Mouse (Mus musculus) midbrain, embryonic 11.5 days (tissue): Measurements from ENCODE around the gene Cwc25. TPM values are rescaled to one million over a fixed set of nuclear protein-coding genes. Genes with fewer than 3 reads are reported as not detected.

Source experiments
- ATAC-seq: fragments of 200-750 bp; cut with Nextera tagmentation; 2 replicates; pipeline ENCODE4 v1.8.0; 2017; ENCODE audit warnings: moderate TSS enrichment, moderate library complexity; ENCODE audit not compliant: low FRiP score
- DNase-seq: peaks from one replicate; pipeline ENCODE4 v3.0.0; 2015; ENCODE audit warnings: low spot score; ENCODE audit errors: missing footprints
- H3K27ac ChIP-seq: fragments of 300-500 bp; sonication (generic); 2 replicates; pipeline ENCODE4 v1.5.1; 2014; ENCODE audit warnings: low read depth, low read length
- H3K27me3 ChIP-seq: fragments of 300-500 bp; sonication (generic); 2 replicates; pipeline ENCODE4 v1.6.1; 2014; ENCODE audit warnings: mild to moderate bottlenecking, low read length, moderate library complexity, mixed read lengths; ENCODE audit not compliant: control insufficient read depth, insufficient read depth
- H3K36me3 ChIP-seq: fragments of 300-500 bp; sonication (generic); 2 replicates; pipeline ENCODE4 v1.6.1; 2014; ENCODE audit warnings: mild to moderate bottlenecking, low read length, moderate library complexity, mixed read lengths; ENCODE audit not compliant: control insufficient read depth, insufficient read depth
- H3K4me1 ChIP-seq: fragments of 300-500 bp; sonication (generic); 2 replicates; pipeline ENCODE4 v1.6.1; 2014; ENCODE audit warnings: low read length; ENCODE audit not compliant: control insufficient read depth, insufficient read depth
- H3K4me2 ChIP-seq: fragments of 300-500 bp; sonication (generic); 2 replicates; pipeline ENCODE4 v1.6.1; 2014; ENCODE audit warnings: mild to moderate bottlenecking, moderate library complexity
- H3K4me3 ChIP-seq: fragments of 300-500 bp; sonication (generic); 2 replicates; pipeline ENCODE4 v1.5.1; 2014; ENCODE audit warnings: low read depth, low read length
- H3K9ac ChIP-seq: fragments of 300-500 bp; sonication (generic); 2 replicates; pipeline ENCODE4 v1.6.1; 2014; ENCODE audit warnings: low read length
- H3K9me3 ChIP-seq: fragments of 300-500 bp; sonication (generic); 2 replicates; pipeline ENCODE4 v1.6.1; 2016; ENCODE audit warnings: low read length; ENCODE audit not compliant: control insufficient read depth
- WGBS: fragments of 180-500 bp; shearing (Covaris S2); extraction: QIAGEN DNeasy Blood & Tissue Kit; methylation state at CpG from one replicate; pipeline ENCODE4 v1.1.7; 2014; 5-methylcytosine and 5-hydroxymethylcytosine counted together
- polyA plus RNA-seq: library from polyadenylated mRNA; unstranded; fragments of >200 nt; fragmentation: Nextera tagmentation; extraction: Ambion mirVana; gene quantifications from 2 replicates; pipeline ENCODE4 v1.2.1, GENCODE M21; 2014

The Cwc25 gene
- polyA plus RNA-seq, 1 experiment from 2014 or later, result 12.6 TPM

DNA sequence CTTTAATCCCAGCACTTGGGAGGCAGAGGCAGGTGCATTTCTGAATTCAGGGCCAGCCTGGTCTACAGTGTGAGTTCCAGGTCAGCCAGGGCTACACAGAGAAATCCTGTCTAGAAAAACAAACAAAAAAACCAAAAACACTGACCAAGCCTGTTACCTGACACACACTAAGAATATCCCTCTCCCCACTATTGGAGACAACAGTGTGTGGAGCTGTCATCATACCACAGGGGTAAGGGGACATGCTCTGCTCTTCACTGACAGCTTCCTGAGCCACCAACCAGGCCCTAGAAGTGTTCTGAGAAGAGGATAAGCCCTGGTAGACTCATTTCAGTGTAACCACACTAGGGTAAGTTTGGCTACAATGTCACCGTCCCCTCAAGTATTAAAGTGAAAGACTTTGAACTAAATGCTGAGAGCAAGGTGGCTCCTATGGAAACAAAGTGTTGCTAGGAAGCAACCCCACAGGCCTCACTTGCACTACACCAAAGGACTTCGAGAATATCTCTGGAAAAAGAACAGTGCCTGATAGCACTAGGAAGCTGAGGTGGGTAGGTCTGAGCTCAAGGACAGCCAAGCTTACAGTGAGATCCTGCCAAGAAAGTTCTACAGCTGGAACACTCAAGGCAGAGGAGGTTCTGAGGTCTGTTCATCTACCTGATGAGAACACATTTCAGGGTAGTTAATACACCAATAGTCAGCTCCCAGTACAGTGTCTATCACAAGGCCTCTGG is 13.8 kb upstream of the Cwc25 start:
- Histone ChIP-seq H3K27me3 (no peaks in the 10 kb centered on the region), H3K4me2 (peak overlapping the region; percentile 83; the same call in 1 of the 2 replicates), H3K9ac (no peak overlapping the region), H3K4me1 (peaks cover 8% of the 10 kb centered on the region), H3K36me3 (peaks cover 22% of the 10 kb centered on the region), H3K27ac (no peak overlapping the region), H3K9me3 (no peaks in the 10 kb centered on the region), H3K4me3 (0 out of 2 replicates have a peak overlapping the region, but pooled peaks have one; percentile 99)
- ATAC-seq, result no peak
- peak; percentile 76 for DNase-seq
- 84% methylated on average over 2 of the region's 2 CpGs for WGBS

DNA sequence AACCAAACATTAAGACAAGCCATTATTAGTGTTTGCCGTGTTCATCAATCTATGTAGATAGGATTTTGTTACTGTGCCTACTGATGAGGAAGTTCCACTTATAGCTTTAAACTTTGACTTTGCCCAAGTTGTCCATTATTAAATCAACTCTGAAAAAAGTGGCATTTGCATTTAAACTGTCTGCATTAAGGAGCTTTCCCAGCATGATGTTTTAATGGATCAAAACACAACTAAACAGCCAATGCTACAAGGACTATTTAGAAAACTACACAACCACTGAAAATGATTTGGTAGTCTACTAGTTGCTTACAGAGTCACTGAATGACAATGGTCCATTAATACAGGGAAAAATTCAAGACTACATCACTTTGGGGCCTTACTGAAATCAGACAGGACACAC is 12.6 kb upstream of the Cwc25 start:
- no peaks in the 10 kb centered on the region for H3K9me3 ChIP-seq
- no peaks in the 10 kb centered on the region for H3K27me3 ChIP-seq
- no peak overlapping the region for H3K4me3 ChIP-seq
- H3K4me2 ChIP-seq, result no peak overlapping the region
- DNase-seq (no peak), ATAC-seq (no peak)
- no peak overlapping the region for H3K27ac ChIP-seq
- H3K4me1 ChIP-seq, result peaks cover 8% of the 10 kb centered on the region
- peaks cover 22% of the 10 kb centered on the region for H3K36me3 ChIP-seq
- 100% methylated on average over 1 of the region's 1 CpGs for WGBS
- no peak overlapping the region for H3K9ac ChIP-seq

DNA sequence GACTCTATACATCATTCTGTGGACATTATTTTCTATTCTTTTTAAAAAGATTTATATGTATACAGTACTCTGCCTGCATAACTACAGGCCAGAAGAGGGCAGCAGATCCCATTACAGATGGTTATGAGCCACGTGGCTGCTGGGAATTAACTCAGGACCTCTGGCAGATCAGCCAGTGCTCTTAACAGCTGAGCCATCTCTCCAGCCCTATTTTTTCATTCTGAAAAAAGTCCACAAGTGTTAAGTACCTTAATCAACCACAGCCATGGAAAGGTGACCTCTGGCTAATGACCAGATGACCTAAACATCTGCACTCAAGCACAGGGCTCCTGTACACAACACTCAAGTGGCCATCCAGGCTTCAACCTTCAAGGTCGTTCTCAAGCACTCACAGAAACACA is 10.8 kb upstream of the Cwc25 start:
- no peak overlapping the region for H3K9ac ChIP-seq
- H3K36me3 ChIP-seq, result peaks cover 22% of the 10 kb centered on the region
- H3K27ac ChIP-seq, result no peak overlapping the region
- H3K4me3 ChIP-seq, result no peak overlapping the region
- H3K4me1 ChIP-seq, result peaks cover 8% of the 10 kb centered on the region
- DNase-seq (peak; percentile 81), ATAC-seq (no peak)
- no peaks in the 10 kb centered on the region for H3K27me3 ChIP-seq
- no peak overlapping the region for H3K4me2 ChIP-seq
- no peaks in the 10 kb centered on the region for H3K9me3 ChIP-seq
- 52% methylated on average over 2 of the region's 2 CpGs for WGBS

DNA sequence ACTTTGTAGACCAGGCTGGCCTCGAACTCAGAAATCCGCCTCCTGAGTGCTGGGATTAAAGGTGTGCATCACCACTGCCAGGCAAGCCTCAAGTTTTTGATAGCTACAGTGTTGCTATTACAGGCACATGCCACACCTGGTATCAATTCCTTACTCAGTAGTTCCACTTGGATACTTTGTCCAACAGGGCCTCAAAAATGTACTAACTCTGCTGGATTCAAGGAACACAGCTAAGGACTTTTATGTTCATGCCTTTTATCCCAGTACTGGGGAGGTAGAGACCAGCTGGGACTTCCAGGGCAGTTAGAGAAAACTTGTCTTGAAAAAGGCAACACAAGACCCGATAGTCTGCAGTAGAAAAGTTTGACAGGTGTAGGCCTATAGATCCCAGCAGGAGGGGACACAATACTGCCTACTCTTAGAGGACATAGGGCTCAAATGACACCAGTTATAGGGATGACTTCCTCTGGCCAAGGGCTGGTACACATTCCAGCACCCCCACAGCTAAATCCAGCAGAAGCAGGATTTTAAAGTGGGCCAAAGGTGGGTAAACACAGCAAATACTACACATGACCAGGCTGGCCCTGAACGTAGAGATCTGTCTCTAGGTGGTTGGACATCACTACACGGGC is 10.3 kb upstream of the Cwc25 start:
- 62% methylated on average over 5 of the region's 5 CpGs for whole genome bisulfite sequencing
- peak; percentile 86 for DNase-seq

DNA sequence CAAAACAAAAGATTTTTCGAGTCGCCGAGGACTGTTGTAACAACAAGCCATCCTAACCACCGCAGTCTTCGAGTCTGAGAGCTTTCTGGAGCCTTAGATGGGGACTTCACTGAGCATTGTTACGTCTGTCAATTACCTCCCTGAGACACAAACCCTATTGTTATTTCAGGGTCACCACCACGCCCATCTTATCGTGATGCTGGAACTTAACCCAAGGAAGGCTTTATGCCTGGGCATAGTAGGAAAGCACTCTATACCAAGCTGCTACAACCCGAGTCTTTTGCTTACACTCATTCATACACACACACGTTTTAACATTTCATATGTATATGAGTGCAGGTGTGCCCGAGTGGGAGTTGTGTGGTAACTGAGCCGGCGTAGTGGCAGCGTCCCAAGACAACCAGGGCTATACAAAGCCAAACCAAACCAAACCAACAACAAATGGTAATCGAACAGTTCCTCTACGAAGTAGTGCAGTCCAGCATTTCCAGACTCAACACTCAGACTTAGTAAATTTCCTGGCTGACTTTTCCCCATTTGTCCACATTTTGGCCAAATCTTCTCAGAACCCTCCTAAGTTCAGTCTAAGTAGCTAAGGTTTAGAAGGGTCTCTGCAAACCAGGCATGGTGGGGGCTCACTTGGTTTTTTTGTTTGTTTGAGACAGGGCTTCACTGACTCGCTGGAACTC is 9.6 kb upstream of the Cwc25 start, which contains the start of gene 1700001P01Rik:
Gene 1700001P01Rik (minus strand): TSS at position 111 of the 689 bp plus-strand sequence.
- Histone ChIP-seq H3K9me3 (no peaks in the 10 kb centered on the region), H3K4me1 (peaks cover 4% of the 10 kb centered on the region), H3K27ac (no peak within 1 kb of the TSS), H3K36me3 (peaks cover 22% of the 10 kb centered on the region), H3K27me3 (no peaks in the 10 kb centered on the region), H3K9ac (no peak within 1 kb of the TSS; the same call in 1 of the 2 replicates), H3K4me2 (no peak within 1 kb of the TSS), H3K4me3 (no peak within 1 kb of the TSS)
- WGBS, result 37% methylated on average over 17 of the region's 17 CpGs
- DNase-seq, result peak; percentile 84
- no peak for ATAC-seq

More for the DNA sequence above, 10.3 kb upstream of the Cwc25 start:
- Histone ChIP-seq H3K9ac (no peak overlapping the region), H3K4me1 (peaks cover 8% of the 10 kb centered on the region), H3K4me2 (no peak overlapping the region), H3K9me3 (no peaks in the 10 kb centered on the region), H3K36me3 (peaks cover 22% of the 10 kb centered on the region), H3K27ac (no peak overlapping the region), H3K4me3 (no peak overlapping the region), H3K27me3 (no peaks in the 10 kb centered on the region)
- no peak for ATAC-seq

DNA sequence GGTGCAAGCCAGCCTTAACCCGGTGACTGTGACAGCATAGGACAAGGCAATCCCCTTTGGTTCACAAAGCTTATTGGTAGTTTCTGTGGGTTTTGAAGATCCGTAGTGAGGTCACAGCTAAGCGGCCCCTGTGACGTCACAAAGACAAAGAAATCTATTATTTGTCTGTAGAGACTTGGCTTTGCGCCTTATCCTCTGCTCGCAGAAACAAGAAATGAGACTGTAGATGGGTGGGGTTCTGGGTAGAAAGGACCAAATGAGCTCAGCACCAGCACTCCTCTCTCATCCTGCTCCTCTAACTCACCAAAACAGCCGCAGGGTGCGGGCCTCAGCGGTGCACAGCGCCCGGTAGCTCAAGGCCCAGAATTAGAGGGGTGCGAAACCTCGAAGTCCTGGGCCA is 8.8 kb upstream of the Cwc25 start:
- DNase-seq, result peak; percentile 60
- no peaks in the 10 kb centered on the region for H3K27me3 ChIP-seq
- no peaks in the 10 kb centered on the region; the same call in 1 of the 2 replicates for H3K4me1 ChIP-seq
- 77% methylated on average over 13 of the region's 13 CpGs for WGBS
- H3K27ac ChIP-seq, result no peak overlapping the region
- no peak overlapping the region for H3K4me2 ChIP-seq
- no peak overlapping the region for H3K9ac ChIP-seq
- peaks cover 22% of the 10 kb centered on the region for H3K36me3 ChIP-seq
- H3K4me3 ChIP-seq, result no peak overlapping the region
- no peaks in the 10 kb centered on the region for H3K9me3 ChIP-seq
- no peak for ATAC-seq

DNA sequence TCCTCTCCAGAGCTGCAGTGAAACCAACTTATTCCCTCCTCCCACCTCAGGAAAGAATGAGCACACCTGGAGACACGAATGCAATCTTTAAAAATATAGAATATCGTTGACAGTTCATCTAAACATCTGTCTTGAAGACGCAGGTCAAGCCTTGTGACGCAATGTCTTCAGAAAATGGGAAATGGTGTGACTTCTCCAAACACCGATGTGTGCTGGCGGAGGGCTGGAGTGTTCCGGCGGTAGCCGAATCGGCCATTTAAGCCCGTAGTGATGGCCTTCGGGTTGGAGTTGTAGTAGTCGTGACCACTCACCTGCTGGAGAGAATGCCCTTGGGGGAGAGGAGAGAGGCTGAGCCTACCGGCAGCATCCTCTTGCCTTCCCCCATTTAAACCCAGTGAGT is 5.1 kb upstream of the Cwc25 start:
- ATAC-seq, result no peak
- Histone ChIP-seq H3K27me3 (no peaks in the 10 kb centered on the region), H3K4me2 (no peak overlapping the region), H3K4me1 (peaks cover 3% of the 10 kb centered on the region; the same call in 1 of the 2 replicates), H3K9me3 (no peaks in the 10 kb centered on the region), H3K36me3 (peaks cover 2% of the 10 kb centered on the region; the same call in 1 of the 2 replicates), H3K9ac (no peak overlapping the region), H3K4me3 (no peak overlapping the region), H3K27ac (no peak overlapping the region)
- no peak for DNase-seq
- WGBS, result 82% methylated on average over 14 of the region's 14 CpGs

DNA sequence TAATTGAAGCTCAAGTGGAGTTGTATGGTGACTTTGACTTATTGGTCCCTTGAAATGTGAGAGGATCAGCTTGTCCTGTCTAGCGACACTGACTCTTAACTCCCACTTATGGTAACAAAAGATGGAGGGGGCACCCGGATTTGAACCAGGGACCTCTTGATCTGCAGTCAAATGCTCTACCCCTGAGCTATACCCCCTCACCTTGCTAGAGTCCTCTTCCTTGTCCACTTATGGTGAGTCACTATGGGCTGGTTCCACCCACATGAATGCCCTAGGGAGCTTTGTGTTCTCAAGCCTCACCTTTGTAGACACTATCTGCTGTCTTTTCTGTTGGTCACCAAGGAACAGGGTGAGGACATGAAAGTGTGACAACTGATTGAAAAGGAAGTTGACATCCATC is 3.3 kb upstream of the Cwc25 start:
- Histone ChIP-seq H3K4me1 (peaks cover 12% of the 10 kb centered on the region), H3K4me2 (no peak overlapping the region), H3K4me3 (no peak overlapping the region), H3K9me3 (no peaks in the 10 kb centered on the region), H3K36me3 (no peaks in the 10 kb centered on the region), H3K9ac (no peak overlapping the region), H3K27ac (no peak overlapping the region), H3K27me3 (no peaks in the 10 kb centered on the region)
- 56% methylated on average over 2 of the region's 2 CpGs for WGBS
- peak; percentile 49 for DNase-seq
- ATAC-seq, result no peak

DNA sequence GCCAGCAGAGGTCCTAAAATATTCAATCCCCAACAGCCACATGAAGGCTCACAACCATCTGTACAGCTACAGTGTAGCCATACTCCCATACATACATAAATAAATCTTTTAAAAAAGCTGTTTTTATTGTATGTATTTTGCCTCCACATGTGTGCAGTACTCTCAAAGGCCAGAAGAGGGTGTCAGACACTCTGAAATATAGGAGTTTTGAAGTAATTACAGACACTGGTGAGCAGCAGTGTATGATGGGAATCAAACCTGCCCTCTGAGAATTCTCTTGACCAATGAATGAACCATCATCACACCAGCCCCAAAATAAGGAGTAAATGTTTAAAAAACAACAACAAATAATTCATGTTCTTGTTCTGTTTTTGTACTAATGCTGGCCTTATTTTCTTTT is 4.7 kb downstream of the Cwc25 start:
- no peaks in the 10 kb centered on the region for H3K27me3 ChIP-seq
- no peak overlapping the region for H3K4me3 ChIP-seq
- no peak overlapping the region for H3K27ac ChIP-seq
- no peaks in the 10 kb centered on the region for H3K9me3 ChIP-seq
- H3K9ac ChIP-seq, result no peak overlapping the region
- H3K4me2 ChIP-seq, result no peak overlapping the region
- peaks cover 11% of the 10 kb centered on the region for H3K36me3 ChIP-seq
- no peak for ATAC-seq
- H3K4me1 ChIP-seq, result peaks cover 9% of the 10 kb centered on the region
- peak; percentile 77 for DNase-seq
